Mouse (Mus musculus) liver, embryonic 14.5 days (tissue): ENCODE results near the gene Dmac2.

Experiments
- CTCF ChIP-seq: IDR thresholded peaks from 2 replicates; pipeline ENCODE4 v1.5.1; 2016; ENCODE audit warnings: antibody characterized with exemption, low read depth, control low read depth
- EP300 ChIP-seq: IDR thresholded peaks from 2 replicates; pipeline ENCODE4 v1.6.1; 2016; ENCODE audit warnings: antibody characterized with exemption, low read depth

DNA sequence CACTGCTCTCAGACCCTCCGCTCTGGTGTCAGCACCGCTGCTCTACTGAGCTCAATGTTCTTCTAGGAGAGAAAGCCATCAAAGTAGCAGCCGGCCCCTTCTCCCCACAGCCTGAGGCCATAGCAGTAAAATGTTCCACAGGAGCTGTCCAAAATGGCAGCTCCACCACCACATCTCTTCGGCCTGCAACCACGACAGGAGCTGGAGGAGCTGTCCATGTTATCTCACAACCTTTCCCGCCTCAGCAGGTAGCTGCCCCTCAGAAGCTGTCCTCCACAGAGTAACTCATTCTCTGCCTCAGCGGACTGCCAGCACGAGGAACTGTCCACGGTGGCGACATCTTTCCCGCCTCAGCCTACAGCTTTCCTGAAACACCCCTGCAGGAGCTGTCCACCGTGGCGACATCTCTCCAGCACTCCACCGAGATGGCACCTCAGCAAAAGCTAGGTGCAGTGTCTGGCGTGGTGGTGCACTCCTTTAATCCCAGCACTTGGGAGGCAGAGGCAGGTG is 36.9 kb upstream of the Dmac2 start:
- no peak for TF ChIP-seq CTCF
- TF ChIP-seq EP300: no peak
